Mouse (Mus musculus) testis, adult 2 months (tissue): ENCODE results near the gene Acad10.

ENCODE experiments used
- CTCF ChIP-seq: fragments of 200-500 bp; IDR thresholded peaks from 2 replicates; pipeline ENCODE4 v1.5.1; 2012; ENCODE audit warnings: low read depth, mild to moderate bottlenecking, inconsistent platforms, low read length, moderate library complexity; ENCODE audit not compliant: control insufficient read depth, insufficient read depth, insufficient replicate concordance
- POLR2A ChIP-seq: fragments of 200-500 bp; IDR thresholded peaks from 2 replicates; pipeline ENCODE4 v1.6.1; 2012; ENCODE audit warnings: low read depth, mild to moderate bottlenecking, inconsistent platforms, low read length, moderate library complexity; ENCODE audit not compliant: control insufficient read depth

DNA sequence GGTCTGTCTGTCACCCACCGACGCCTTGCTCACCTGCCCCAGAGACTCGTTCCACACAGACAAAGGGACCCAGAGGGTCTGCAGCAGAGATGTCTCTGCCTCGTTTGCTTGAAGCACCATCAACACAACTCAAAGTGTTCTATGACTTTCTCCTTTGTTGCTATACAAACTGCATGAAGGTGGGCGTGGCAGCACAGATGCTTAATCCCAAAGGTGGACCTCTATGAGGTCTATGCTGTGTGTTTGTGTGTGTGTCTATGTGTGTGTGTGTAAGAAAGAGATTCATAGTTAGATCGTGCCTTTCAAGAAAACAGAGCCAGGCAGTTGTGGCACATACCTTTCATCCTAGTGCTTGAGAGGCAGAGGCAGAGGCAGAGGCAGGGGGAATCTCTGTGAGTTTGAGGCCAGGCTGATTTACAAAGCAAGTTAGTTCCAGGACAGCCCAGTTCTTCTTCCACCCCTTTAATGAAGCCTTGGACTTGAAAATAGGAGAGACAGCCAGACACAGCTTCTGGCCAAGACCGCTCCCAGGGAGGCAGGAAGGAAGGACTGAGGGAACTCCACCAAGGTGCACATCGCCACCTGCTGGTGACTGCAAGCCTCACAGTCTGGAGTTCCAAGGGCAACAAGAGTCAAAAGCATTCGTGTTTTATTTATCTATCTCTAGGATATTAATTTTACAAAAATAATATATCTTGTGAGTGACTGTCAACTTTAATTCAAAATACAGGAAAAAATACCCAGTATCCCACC is 58.6 kb downstream of the Acad10 start:
- TF ChIP-seq POLR2A = no peak
- peak; percentile 97 for TF ChIP-seq CTCF
